Mouse (Mus musculus): ENCODE results near the gene Ciita. TPM values are rescaled to one million over a fixed set of nuclear protein-coding genes. Genes with fewer than 3 reads are reported as not detected.

Gene Ciita
- polyA plus RNA-seq, 1 experiment = 0.07 TPM

DNA sequence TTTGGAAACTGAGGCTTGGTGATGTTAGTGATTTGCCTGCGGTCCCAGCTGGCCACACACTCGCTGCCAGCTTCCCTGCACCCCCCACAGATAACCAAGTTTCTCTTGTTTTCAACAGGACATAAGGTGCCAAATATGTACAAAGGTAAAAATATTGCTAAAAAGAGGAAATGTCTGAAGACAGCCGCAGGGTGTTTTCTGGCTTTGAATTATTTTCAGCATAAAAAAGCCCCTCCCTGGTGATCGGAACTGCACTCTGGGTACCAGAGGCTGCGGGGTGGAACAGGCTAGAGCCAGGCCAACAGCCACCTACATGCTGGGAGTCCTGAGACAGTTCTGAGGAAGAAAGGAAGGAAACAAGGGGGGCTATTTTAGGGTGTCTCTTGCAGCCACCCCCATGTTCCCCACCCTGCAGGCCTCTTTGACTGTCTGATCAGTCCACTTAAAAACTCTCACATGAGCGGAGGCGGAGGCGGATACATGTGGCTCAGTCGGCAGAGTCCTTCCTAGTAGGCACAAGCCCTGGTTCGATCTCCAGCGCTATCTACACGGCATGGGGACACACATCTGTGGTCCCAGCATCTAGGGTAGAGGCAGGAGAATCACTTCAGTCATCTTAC is 36.2 kb downstream of the Ciita start:
- H3K4me1 ChIP-seq (ENCODE audit: control insufficient read depth, insufficient read depth, low read length) = no peaks in the 10 kb centered on the region
- no peak overlapping the region for H3K4me3 ChIP-seq (ENCODE audit: control insufficient read depth, low read depth, low read length)
- H3K36me3 ChIP-seq (ENCODE audit: control insufficient read depth, insufficient read depth, low read length) = no peaks in the 10 kb centered on the region
- TF ChIP-seq POLR2A (IDR thresholded peaks at IDR 0.05; ENCODE audit: control insufficient read depth, low read depth, low read length) = no peak
- TF ChIP-seq CTCF (IDR thresholded peaks at IDR 0.05; ENCODE audit: control insufficient read depth, insufficient read depth, insufficient replicate concordance, low read depth, low read length) = no peak
- H3K27me3 ChIP-seq (ENCODE audit: control insufficient read depth, insufficient read depth, low read length) = no peaks in the 10 kb centered on the region
- no peak overlapping the region for H3K27ac ChIP-seq (ENCODE audit: control insufficient read depth, insufficient read depth, low read depth, low read length)

DNA sequence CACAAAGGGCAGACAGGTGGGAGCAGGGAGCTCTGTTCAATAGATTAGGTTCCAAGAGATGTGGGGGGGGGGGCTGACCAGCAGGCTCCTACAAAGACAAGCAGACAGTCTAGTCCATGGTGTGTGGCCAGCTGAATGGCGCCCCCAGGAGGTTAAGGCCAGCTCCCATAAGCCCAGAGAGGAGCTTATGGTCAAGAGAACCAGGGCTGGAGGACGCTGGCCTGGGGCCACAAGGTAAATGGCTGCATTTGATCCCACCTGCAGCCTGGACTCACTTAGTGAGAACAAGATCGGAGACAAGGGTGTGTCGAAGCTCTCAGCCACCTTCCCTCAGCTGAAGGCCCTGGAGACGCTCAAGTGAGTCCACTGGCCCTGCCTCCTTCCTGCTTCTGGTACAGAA is 38.2 kb downstream of the Ciita start:
- no peaks in the 10 kb centered on the region for H3K36me3 ChIP-seq (ENCODE audit: control insufficient read depth, insufficient read depth, low read length)
- no peak overlapping the region for H3K27ac ChIP-seq (ENCODE audit: control insufficient read depth, insufficient read depth, low read depth, low read length)
- TF ChIP-seq CTCF (IDR thresholded peaks at IDR 0.05; ENCODE audit: control insufficient read depth, insufficient read depth, insufficient replicate concordance, low read depth, low read length) (no peak), POLR2A (IDR thresholded peaks at IDR 0.05; ENCODE audit: control insufficient read depth, low read depth, low read length) (no peak)
- H3K4me3 ChIP-seq (ENCODE audit: control insufficient read depth, low read depth, low read length) = no peak overlapping the region
- H3K27me3 ChIP-seq (ENCODE audit: control insufficient read depth, insufficient read depth, low read length) = no peaks in the 10 kb centered on the region
- H3K4me1 ChIP-seq (ENCODE audit: control insufficient read depth, insufficient read depth, low read length) = no peaks in the 10 kb centered on the region

DNA sequence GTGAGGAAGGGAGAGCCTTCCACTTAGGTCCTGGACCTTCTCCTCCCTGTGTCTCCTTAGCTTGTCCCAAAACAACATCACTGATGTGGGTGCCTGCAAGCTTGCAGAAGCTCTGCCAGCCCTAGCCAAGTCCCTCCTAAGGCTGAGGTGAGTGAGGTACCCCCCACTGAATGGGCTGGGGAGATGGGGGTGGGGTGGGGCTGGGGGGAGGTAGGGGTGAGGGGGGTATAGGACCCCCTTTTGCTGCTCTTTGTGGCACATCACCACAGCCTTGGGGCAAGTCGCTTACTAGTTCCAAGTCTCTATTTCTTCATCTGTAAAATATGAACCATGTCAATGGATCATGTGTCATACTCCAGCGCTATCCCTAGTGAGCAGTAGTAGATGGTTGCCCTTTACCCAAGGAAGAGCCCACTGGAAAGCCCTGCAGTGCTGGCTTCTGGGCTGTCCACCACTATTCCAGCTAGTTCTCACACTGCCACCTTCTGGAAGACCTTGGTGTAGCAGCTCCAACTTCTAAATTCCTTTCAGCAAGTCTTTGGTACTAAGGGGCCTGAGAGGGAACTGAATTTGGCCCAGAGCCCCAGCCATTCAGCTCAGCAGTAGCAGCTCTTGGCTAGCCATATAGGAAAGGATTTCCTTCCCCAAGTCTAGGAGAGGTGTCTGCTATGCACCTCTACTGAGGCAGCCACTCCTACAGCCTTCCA is 41.2 kb downstream of the Ciita start:
- TF ChIP-seq CTCF (IDR thresholded peaks at IDR 0.05; ENCODE audit: control insufficient read depth, insufficient read depth, insufficient replicate concordance, low read depth, low read length) (peak; percentile 32; the same call in 1 of the 2 replicates), POLR2A (IDR thresholded peaks at IDR 0.05; ENCODE audit: control insufficient read depth, low read depth, low read length) (no peak)
- no peaks in the 10 kb centered on the region for H3K36me3 ChIP-seq (ENCODE audit: control insufficient read depth, insufficient read depth, low read length)
- H3K27me3 ChIP-seq (ENCODE audit: control insufficient read depth, insufficient read depth, low read length) = no peaks in the 10 kb centered on the region
- no peaks in the 10 kb centered on the region for H3K4me1 ChIP-seq (ENCODE audit: control insufficient read depth, insufficient read depth, low read length)
- no peak overlapping the region for H3K4me3 ChIP-seq (ENCODE audit: control insufficient read depth, low read depth, low read length)
- no peak overlapping the region for H3K27ac ChIP-seq (ENCODE audit: control insufficient read depth, insufficient read depth, low read depth, low read length)

DNA sequence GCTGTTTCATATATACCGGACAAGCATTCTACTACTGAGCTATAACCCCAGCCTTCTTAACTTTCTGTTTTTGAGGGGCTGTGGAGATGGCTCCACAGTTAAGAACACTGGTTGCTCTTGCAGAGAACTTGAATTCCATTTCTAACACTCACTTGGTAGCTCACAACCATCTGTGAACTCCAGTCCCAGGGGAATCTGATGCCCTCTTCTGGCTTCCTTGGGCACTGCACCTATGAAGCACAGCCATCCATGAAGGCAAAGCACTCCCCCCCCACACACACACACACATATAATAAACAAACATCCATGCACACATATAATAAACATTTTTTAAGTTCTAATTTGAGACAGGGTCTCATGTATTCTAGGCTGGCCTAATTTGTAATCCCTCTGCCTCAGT is 43.0 kb downstream of the Ciita start:
- H3K27me3 ChIP-seq (ENCODE audit: control insufficient read depth, insufficient read depth, low read length) = no peaks in the 10 kb centered on the region
- H3K36me3 ChIP-seq (ENCODE audit: control insufficient read depth, insufficient read depth, low read length) = no peaks in the 10 kb centered on the region
- no peaks in the 10 kb centered on the region for H3K4me1 ChIP-seq (ENCODE audit: control insufficient read depth, insufficient read depth, low read length)

DNA sequence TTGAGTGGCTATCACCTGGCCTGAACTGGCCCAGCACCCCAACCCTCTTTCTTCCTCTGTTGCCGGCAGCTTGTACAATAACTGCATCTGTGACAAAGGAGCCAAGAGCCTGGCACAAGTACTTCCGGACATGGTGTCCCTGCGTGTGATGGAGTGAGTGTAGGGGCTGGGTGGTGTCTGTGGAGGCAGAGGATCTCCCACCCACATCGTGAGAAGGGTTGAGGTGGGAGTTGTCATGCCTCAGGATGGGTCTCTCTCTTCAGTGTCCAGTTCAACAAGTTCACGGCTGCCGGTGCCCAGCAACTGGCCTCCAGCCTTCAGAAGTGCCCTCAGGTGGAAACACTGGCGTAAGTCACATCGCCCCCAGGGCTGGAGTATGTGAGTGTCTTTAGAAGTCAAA is 43.8 kb downstream of the Ciita start:
- TF ChIP-seq CTCF (IDR thresholded peaks at IDR 0.05; ENCODE audit: control insufficient read depth, insufficient read depth, insufficient replicate concordance, low read depth, low read length) = no peak
- TF ChIP-seq POLR2A (IDR thresholded peaks at IDR 0.05; ENCODE audit: control insufficient read depth, low read depth, low read length) = no peak
- no peaks in the 10 kb centered on the region for H3K27me3 ChIP-seq (ENCODE audit: control insufficient read depth, insufficient read depth, low read length)
- no peak overlapping the region for H3K27ac ChIP-seq (ENCODE audit: control insufficient read depth, insufficient read depth, low read depth, low read length)

More for the DNA sequence above, 43.0 kb downstream of the Ciita start:
- TF ChIP-seq POLR2A (IDR thresholded peaks at IDR 0.05; ENCODE audit: control insufficient read depth, low read depth, low read length) = no peak
- peak; percentile 57; the same call in 1 of the 2 replicates for TF ChIP-seq CTCF (IDR thresholded peaks at IDR 0.05; ENCODE audit: control insufficient read depth, insufficient read depth, insufficient replicate concordance, low read depth, low read length)
- Histone ChIP-seq H3K4me3 (ENCODE audit: control insufficient read depth, low read depth, low read length) (no peak overlapping the region), H3K27ac (ENCODE audit: control insufficient read depth, insufficient read depth, low read depth, low read length) (no peak overlapping the region)

DNA sequence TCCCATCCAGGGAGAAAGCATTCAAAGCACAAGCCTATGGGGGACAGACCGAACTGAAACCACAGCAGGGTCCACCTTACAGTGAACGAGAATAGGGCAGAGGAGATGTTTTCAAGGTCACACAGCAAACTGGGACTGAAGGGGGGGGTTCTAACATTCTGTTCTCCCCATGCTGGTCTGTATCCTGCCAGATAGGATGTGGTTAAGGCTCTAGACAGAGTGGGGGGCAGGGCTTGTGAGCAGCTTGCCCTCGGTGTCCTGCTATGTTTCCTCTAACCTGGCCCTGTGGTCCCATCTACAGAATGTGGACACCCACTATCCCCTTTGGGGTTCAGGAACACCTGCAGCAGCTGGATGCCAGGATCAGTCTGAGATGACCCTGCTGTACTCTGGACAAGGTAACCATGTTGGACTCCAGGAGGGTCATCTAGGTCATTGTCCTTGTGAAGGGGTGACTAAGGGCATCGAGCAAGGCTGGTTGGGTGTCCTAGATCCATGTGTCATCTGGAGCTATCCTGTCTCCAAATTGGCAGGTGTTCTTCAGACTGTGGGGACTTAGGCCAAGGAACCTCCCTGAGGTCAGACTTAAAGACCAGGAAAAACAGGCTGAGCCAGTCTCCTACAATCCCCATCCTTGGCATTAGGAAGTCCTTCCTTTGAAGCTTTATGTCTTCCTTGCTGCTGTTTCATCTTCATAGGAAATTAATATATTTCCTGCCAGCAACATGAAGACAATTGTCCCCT is 45.2 kb downstream of the Ciita start:
- H3K4me1 ChIP-seq (ENCODE audit: control insufficient read depth, insufficient read depth, low read length) = no peaks in the 10 kb centered on the region
- H3K36me3 ChIP-seq (ENCODE audit: control insufficient read depth, insufficient read depth, low read length) = no peaks in the 10 kb centered on the region
- TF ChIP-seq CTCF (IDR thresholded peaks at IDR 0.05; ENCODE audit: control insufficient read depth, insufficient read depth, insufficient replicate concordance, low read depth, low read length) (no peak), POLR2A (IDR thresholded peaks at IDR 0.05; ENCODE audit: control insufficient read depth, low read depth, low read length) (no peak)
- no peak overlapping the region for H3K4me3 ChIP-seq (ENCODE audit: control insufficient read depth, low read depth, low read length)
- no peaks in the 10 kb centered on the region for H3K27me3 ChIP-seq (ENCODE audit: control insufficient read depth, insufficient read depth, low read length)
- no peak overlapping the region for H3K27ac ChIP-seq (ENCODE audit: control insufficient read depth, insufficient read depth, low read depth, low read length)

More for the DNA sequence above, 43.8 kb downstream of the Ciita start:
- H3K36me3 ChIP-seq (ENCODE audit: control insufficient read depth, insufficient read depth, low read length) = no peaks in the 10 kb centered on the region
- H3K4me1 ChIP-seq (ENCODE audit: control insufficient read depth, insufficient read depth, low read length) = no peaks in the 10 kb centered on the region
- H3K4me3 ChIP-seq (ENCODE audit: control insufficient read depth, low read depth, low read length) = no peak overlapping the region

DNA sequence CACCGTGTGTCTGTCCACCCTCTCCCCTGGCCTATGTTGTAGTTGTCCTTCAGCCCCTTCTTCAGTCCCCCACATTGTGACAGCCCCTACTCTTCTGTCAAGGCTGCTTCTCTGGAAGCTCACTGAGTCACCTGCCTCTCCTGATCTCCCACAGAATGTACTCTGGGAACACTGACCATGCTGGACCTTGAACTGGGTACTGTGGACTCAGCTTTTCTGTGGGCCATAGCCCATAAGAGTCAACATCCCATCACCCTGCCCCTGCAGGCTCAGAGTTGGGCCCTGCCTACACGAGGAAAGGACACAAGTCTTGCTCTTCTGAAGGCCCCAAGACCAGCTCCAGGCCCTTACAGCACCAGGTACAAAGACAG is 45.7 kb downstream of the Ciita start:
- no peak for TF ChIP-seq POLR2A (IDR thresholded peaks at IDR 0.05; ENCODE audit: control insufficient read depth, low read depth, low read length)
- no peak for TF ChIP-seq CTCF (IDR thresholded peaks at IDR 0.05; ENCODE audit: control insufficient read depth, insufficient read depth, insufficient replicate concordance, low read depth, low read length)
- H3K4me1 ChIP-seq (ENCODE audit: control insufficient read depth, insufficient read depth, low read length) = no peaks in the 10 kb centered on the region
- no peaks in the 10 kb centered on the region for H3K36me3 ChIP-seq (ENCODE audit: control insufficient read depth, insufficient read depth, low read length)
- no peaks in the 10 kb centered on the region for H3K27me3 ChIP-seq (ENCODE audit: control insufficient read depth, insufficient read depth, low read length)
- H3K4me3 ChIP-seq (ENCODE audit: control insufficient read depth, low read depth, low read length) = no peak overlapping the region
- H3K27ac ChIP-seq (ENCODE audit: control insufficient read depth, insufficient read depth, low read depth, low read length) = no peak overlapping the region
